Mouse (Mus musculus) G1E (cell line): Measurements from ENCODE around the gene Wfs1. TPM values are rescaled to one million over a fixed set of nuclear protein-coding genes. Genes with fewer than 3 reads are reported as not detected.

Experiments used
- ATAC-seq: 2 replicates; pipeline ENCODE4 v1.8.0; 2016; ENCODE audit warnings: mild to moderate bottlenecking; ENCODE audit not compliant: insufficient number of reproducible peaks, poor library complexity, low FRiP score, severe bottlenecking; ENCODE audit errors: extremely low read depth
- DNase-seq: peaks from one replicate; pipeline ENCODE4 v3.0.0; 2012; ENCODE audit warnings: low spot score
- H3K27me3 ChIP-seq: 2 replicates; pipeline ENCODE4 v1.6.1; 2012; ENCODE audit warnings: mild to moderate bottlenecking, low read length, inconsistent platforms; ENCODE audit not compliant: insufficient read depth
- H3K36me3 ChIP-seq: replicated peaks from 2 replicates; pipeline ENCODE3; 2012; ENCODE audit warnings: mild to moderate bottlenecking, inconsistent platforms
- H3K4me1 ChIP-seq: 2 replicates; pipeline ENCODE4 v1.6.1; 2012; ENCODE audit warnings: low read depth, low read length, inconsistent platforms, mixed read lengths; ENCODE audit not compliant: insufficient read depth
- H3K4me3 ChIP-seq: 2 replicates; pipeline ENCODE4 v1.5.1; 2012; ENCODE audit warnings: low read depth, mild to moderate bottlenecking, inconsistent platforms, low read length, moderate library complexity, mixed read lengths
- H3K9me3 ChIP-seq: replicated peaks from 2 replicates; pipeline ENCODE4 v1.6.1; 2012; ENCODE audit warnings: inconsistent platforms
- CTCF ChIP-seq: IDR thresholded peaks from 2 replicates; pipeline ENCODE4 v1.5.1; 2012; ENCODE audit warnings: low read depth, low read length, inconsistent platforms, mixed read lengths
- GATA1 ChIP-seq: IDR thresholded peaks from 2 replicates; pipeline ENCODE4 v1.6.1; 2012; ENCODE audit warnings: borderline replicate concordance, low read length, inconsistent platforms, mixed read lengths
- GATA2 ChIP-seq: IDR thresholded peaks from 2 replicates; pipeline ENCODE4 v1.6.1; 2012; ENCODE audit warnings: low read depth, low read length, inconsistent platforms, borderline replicate concordance
- POLR2AphosphoS5 ChIP-seq: IDR thresholded peaks from 2 replicates; pipeline ENCODE4 v1.6.1; 2012; ENCODE audit warnings: low read depth, low read length, inconsistent platforms; ENCODE audit not compliant: insufficient replicate concordance
- TAL1 ChIP-seq: conservative IDR thresholded peaks from 2 replicates; pipeline ENCODE4 v1.6.1; 2012; ENCODE audit warnings: low read depth, low read length, inconsistent platforms, mixed read lengths
- polyA plus RNA-seq: library from polyadenylated mRNA; stranded (reverse); fragments of >175 nt; gene quantifications from 2 replicates; pipeline ENCODE4 v1.2.3, GENCODE M21; 2012
- total RNA-seq, 2 experiments: library from RNA; stranded (forward) in 1 of 2; stranded (reverse) in 1 of 2; fragments of 200-1000 nt in 1 of 2; fragments of >200 nt in 1 of 2; fragmentation: Nextera tagmentation in 1 of 2; gene quantifications; 2 replicates each; pipeline ENCODE4 v1.2.3; 2014 to 2017

Gene Wfs1
- total and polyA plus RNA-seq, 3 experiments: 0.02 to 0.05 TPM; not detected in 1

DNA sequence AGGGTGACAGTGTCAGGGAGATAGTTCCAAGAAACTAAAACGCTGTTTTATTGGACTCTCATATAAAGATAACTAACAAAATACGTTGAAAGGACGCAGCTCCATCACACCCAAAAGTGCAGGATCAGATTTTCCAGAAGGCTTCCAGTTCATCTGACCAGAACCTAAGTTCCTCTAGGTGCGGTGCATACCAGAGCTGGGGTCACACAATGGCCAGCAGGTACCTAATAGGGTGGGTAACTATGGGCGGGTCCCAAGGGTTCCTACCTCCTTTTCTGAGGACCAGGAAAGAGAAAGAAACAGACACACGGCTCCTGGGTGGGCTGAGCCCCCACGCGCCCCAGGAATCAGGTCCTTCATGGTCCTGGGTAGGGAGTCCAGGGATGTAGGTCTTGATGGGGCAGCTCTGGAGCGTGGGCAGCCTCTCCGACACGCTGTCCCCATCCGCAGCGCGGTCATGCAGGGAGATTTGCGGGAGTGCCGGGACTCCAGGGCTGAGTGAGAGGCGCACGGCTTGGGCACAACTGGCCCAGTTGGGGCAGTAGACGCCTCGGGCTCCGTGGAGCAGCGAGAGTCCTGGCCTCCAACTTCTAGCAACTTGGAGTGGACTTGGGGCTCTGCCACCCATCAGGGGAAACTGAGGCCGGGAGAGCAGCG lies 753 bp downstream of the Wfs1 start:
- ATAC-seq: no peak
- no peak for TF ChIP-seq CTCF
- no peak for TF ChIP-seq POLR2AphosphoS5
- no peak for TF ChIP-seq GATA2
- TF ChIP-seq GATA1: no peak
- no peak for TF ChIP-seq TAL1
- no peak for DNase-seq
- Histone ChIP-seq H3K36me3 (no peaks in the 10 kb centered on the region), H3K9me3 (peaks cover 30% of the 10 kb centered on the region), H3K4me3 (no peak overlapping the region), H3K4me1 (no peaks in the 10 kb centered on the region), H3K27me3 (no peaks in the 10 kb centered on the region; the same call in 1 of the 2 replicates)

- DNase-seq (no peak), ATAC-seq (no peak)
- Histone ChIP-seq H3K27me3 (no peaks in the 10 kb centered on the region; the same call in 1 of the 2 replicates), H3K9me3 (peaks cover 35% of the 10 kb centered on the region), H3K4me3 (no peak overlapping the region), H3K36me3 (no peaks in the 10 kb centered on the region), H3K4me1 (no peaks in the 10 kb centered on the region)
- TF ChIP-seq CTCF (no peak), TAL1 (no peak), POLR2AphosphoS5 (no peak), GATA2 (no peak), GATA1 (no peak)
These were observed 2.4 kb downstream of the Wfs1 start for GRCm38 (mm10) chr5:36986617-36987016.

GRCm38 (mm10) chr5:36982271-36982670 lies 6.7 kb downstream of the Wfs1 start:
- no peaks in the 10 kb centered on the region for H3K27me3 ChIP-seq
- TF ChIP-seq TAL1 (no peak), POLR2AphosphoS5 (no peak), CTCF (no peak), GATA1 (no peak), GATA2 (no peak)

DNA sequence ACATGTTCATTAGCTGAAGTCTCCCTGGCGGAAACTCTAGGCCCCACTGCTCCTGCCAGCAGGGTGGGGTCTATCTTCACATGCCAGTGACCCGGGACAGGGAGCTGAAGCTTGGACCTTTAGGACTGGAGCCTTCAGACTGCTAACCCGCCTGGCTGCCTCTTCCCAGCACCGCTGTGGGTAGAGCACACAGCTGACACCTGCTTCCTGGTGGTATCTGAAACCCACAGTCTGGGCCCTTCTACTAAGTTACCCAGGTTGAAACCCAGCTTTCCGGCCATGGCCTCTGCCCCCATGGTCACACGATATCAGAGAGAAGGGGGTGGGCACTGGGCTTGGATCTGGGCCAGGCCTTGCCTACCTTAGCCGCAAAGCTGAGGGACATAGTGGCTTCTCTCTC lies 9.4 kb downstream of the Wfs1 start:
- no peak overlapping the region for H3K4me3 ChIP-seq
- TF ChIP-seq GATA1: no peak
- TF ChIP-seq GATA2: no peak
- peaks cover 48% of the 10 kb centered on the region for H3K9me3 ChIP-seq
- H3K4me1 ChIP-seq: no peaks in the 10 kb centered on the region
- DNase-seq: no peak
- ATAC-seq: no peak
- no peaks in the 10 kb centered on the region for H3K27me3 ChIP-seq
- no peaks in the 10 kb centered on the region for H3K36me3 ChIP-seq

More at GRCm38 (mm10) chr5:36982271-36982670, 6.7 kb downstream of the Wfs1 start:
- Histone ChIP-seq H3K4me1 (no peaks in the 10 kb centered on the region), H3K4me3 (no peak overlapping the region), H3K36me3 (no peaks in the 10 kb centered on the region), H3K9me3 (peaks cover 41% of the 10 kb centered on the region)
- ATAC-seq (no peak), DNase-seq (no peak)

DNA sequence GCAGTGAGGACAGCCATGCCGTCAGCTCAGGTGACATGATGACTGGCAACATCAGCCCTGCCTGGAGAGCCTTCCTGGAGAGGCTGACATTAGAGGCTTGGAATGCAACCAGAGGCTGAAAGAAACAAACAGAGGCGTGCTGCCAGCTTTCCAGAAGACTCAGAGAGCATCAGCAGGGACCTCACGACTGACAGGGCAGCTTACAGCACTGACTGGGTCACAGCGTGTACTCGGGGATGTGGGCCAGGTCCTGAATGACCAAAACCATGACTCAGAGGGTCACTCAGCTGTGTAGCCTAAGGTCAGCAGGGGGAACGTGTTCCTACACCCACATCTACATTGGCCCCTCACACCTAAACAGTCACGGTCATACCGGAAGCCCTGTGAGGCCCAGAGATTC lies 10.0 kb downstream of the Wfs1 start:
- TF ChIP-seq POLR2AphosphoS5 (no peak), GATA1 (no peak), GATA2 (no peak), TAL1 (no peak), CTCF (no peak)
- ATAC-seq (no peak), DNase-seq (no peak)
- H3K27me3 ChIP-seq: no peaks in the 10 kb centered on the region
- H3K9me3 ChIP-seq: peaks cover 52% of the 10 kb centered on the region
- no peak overlapping the region for H3K4me3 ChIP-seq
- no peaks in the 10 kb centered on the region for H3K36me3 ChIP-seq
- no peaks in the 10 kb centered on the region for H3K4me1 ChIP-seq

GRCm38 (mm10) chr5:36977809-36978208 lies 11.2 kb downstream of the Wfs1 start:
- Histone ChIP-seq H3K9me3 (peaks cover 60% of the 10 kb centered on the region), H3K27me3 (no peaks in the 10 kb centered on the region), H3K36me3 (no peaks in the 10 kb centered on the region), H3K4me1 (no peaks in the 10 kb centered on the region), H3K4me3 (no peak overlapping the region)
- TF ChIP-seq CTCF (no peak), POLR2AphosphoS5 (no peak), GATA2 (no peak), GATA1 (no peak), TAL1 (no peak)
- DNase-seq (no peak), ATAC-seq (no peak)
